Mouse (Mus musculus) thymus, adult 2 months (tissue): Measurements from ENCODE around the gene Ifngr2.

Experiments
- CTCF ChIP-seq: fragments of 200-500 bp; IDR thresholded peaks from 2 replicates; pipeline ENCODE4 v1.5.1; 2012; ENCODE audit warnings: mild to moderate bottlenecking, control low read depth, low read length, moderate library complexity, borderline replicate concordance; ENCODE audit not compliant: control insufficient read depth, poor library complexity, insufficient read depth; ENCODE audit errors: extremely low read depth
- POLR2A ChIP-seq: fragments of 200-500 bp; IDR thresholded peaks from 2 replicates; pipeline ENCODE4 v1.6.1; 2012; ENCODE audit warnings: mild to moderate bottlenecking, low read length, control low read depth, moderate library complexity; ENCODE audit not compliant: control insufficient read depth, poor library complexity, insufficient read depth; ENCODE audit errors: extremely low read depth

- no peak for TF ChIP-seq CTCF
- TF ChIP-seq POLR2A, result 0 out of 2 replicates have a peak, but pooled peaks have one; percentile 25
Observed at GRCm38 (mm10) chr16:91546836-91547741, at the start of gene Ifngr2.
